Mouse (Mus musculus) telencephalon, adult 2 months (tissue): ENCODE data around the gene Pdlim4.
A peak's percentile ranks its signal among the peaks of the same experiment; 100 is the strongest.
"Not testable (repeated sequence)": the region's sequence is repeated elsewhere in the genome, so short reads cannot be mapped to it uniquely, and the experiment has no call there.

Experiments used
- DNase-seq: peaks from one replicate; pipeline ENCODE4 v3.0.0-alpha.2; 2011; ENCODE audit warnings: low read depth, low spot score

The Pdlim4 gene

DNA sequence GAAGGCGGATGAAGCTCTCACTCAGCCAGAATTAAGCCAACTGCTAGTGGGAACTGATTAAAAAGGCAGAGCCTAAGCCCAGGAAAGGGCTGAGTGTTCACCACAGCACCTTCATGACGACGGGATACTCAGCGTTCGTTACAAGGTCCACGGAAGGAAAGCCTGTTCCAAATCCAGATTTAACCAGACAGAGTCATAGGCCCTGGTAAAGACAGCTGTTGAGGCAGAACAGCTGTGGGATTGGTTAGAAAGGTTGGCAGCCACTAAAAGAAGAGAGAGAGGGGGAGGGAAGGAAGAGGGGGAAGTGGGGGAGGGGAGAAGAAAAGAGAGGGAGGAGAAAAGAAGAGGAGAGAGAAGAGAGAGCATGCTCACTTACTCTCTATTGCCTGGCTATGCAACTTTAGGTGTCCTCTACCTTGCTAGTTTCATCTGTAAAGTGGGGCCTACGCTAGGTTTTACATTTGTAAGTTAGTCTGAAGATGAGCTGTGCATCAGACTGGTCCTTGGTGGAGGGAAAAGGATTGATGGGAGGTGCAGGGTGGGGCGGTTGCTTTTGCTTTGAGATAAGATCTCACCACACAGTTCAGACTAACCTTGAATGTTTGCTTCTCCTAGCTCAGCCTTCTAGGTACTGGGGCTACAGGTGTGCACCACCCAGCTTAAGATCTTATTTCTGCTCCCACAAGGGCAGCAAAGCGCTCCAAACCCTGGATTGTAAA, 5.9 kb downstream of the Pdlim4 start:
- DNase-seq, result no peak

DNA sequence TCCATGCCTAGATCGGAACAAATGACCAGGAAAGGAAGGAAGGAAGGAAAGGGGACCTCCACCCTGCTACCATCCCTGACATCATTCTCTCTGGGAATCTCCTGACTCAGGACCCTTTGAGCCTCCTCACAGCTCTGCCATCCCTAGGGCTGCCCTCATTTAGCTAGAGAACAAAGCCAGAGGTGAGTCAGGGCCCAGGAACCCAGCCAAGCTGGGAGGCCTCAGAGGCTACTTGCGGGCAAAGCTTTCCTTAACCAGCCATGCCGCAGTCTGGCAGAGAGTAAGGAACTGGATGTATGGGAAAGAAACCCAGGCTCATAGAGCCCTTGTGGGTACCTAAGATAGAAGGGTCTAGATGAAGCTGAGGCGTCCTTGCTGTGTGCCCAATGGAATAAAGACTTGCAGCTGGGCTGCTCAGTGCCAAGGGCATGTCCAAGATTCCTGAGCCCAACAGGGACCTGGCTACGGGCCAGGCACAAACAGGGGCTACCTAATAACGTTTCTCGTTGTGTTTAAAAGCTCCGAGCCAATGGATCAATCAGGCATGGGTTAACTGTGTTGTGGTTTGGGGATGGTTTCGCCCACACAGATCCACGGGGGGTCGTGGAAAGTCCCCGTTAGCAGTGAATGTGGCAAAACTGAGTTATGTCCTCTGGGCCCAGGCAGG, 6.6 kb downstream of the Pdlim4 start:
- no peak for DNase-seq

- DNase-seq, result no peak
These were observed 8.5 kb downstream of the Pdlim4 start for GRCm38 (mm10) chr11:54060316-54060715.

- DNase-seq, result no peak
These were observed 9.3 kb downstream of the Pdlim4 start for GRCm38 (mm10) chr11:54059526-54059925.

- DNase-seq, result peak; percentile 26
These were observed 10.2 kb downstream of the Pdlim4 start for GRCm38 (mm10) chr11:54058643-54059042.

GRCm38 (mm10) chr11:54058056-54058617, 10.7 kb downstream of the Pdlim4 start:
- no peak for DNase-seq

GRCm38 (mm10) chr11:54057428-54057827, 11.4 kb downstream of the Pdlim4 start:
- DNase-seq, result no peak

DNA sequence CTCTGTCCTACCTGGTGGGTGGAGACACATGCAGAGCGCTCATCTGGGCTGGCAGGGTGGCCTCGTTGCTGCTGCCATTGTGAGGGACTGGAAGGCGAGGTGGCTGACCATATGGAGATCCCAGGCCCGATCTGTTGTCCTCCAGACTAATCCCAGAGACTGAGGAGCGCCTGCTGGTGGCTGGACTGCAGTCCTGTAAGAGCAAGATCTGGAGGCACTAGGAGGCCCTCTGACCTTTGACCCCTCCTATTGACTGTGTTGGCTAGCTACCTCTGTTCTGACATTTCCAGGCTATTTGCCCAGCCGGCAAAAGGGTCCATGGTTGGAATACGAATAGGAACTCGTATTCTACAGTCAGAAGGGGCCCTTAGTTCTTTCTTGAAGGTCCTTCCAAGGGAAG, 12.7 kb downstream of the Pdlim4 start:
- no peak for DNase-seq

- peak; percentile 53 for DNase-seq
These were observed 14.6 kb downstream of the Pdlim4 start for GRCm38 (mm10) chr11:54054257-54054656.

- no peak for DNase-seq
These were observed 15.7 kb downstream of the Pdlim4 start for GRCm38 (mm10) chr11:54053090-54053489.

DNA sequence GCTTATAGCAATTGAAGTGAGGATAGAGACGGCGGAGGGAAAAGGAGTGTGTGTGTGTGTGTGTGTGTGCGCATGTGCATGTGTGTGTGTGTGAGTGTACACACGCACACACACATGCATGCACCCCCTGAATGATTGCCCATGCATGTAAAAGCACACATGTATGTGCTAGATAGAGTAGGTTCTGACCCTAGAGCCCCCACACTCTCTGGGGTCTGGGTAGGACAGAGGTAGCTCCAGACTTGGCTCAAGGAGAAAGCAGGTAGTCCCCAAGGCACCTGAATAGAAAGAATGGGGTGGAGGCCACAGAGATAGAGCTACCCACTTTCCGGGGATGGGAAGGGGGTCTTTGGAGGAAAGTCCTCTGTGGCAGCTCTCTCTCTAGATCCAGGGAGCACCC, 16.7 kb downstream of the Pdlim4 start:
- no peak for DNase-seq

- no peak for DNase-seq
These were observed 17.7 kb downstream of the Pdlim4 start for GRCm38 (mm10) chr11:54051161-54051560.

DNA sequence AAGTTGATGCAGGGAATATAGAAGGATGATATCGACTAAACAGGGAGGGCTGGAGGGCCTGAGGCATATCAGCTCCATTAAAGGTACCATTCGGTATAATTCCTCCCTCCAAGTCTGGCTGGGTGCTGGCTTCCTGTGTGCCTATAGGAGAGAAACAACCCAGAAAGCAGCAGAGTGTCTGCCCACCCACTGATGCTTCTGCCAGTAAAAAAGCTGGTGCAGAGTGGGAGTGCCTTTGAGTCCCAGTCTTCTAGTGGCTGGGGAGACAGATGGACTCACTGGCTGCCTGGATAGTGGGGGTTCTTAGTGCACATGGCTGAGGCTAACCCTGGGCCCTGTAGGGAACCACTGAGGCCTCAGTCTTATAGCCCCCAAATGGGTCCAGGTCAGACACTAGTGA, 18.6 kb downstream of the Pdlim4 start:
- peak; percentile 79 for DNase-seq

DNA sequence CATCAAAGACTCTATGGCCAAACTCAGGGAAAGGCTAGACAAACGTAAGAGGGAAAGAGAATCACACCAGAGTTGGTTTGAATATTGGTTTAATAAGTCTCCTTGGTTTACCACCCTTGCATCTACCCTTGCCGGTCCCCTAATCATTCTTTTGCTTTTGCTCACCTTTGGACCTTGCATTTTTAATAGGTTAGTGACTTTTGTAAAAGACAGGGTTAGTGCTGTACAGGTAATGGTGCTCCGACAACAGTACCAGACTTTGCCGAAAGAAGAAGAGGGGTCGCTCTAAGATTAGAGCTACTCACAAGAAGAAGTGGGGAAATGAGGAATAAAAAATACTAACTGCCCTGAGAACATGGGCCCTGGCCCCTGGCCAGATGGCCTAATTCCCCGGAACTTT, 28.1 kb downstream of the Pdlim4 start:
- DNase-seq, result no peak

DNA sequence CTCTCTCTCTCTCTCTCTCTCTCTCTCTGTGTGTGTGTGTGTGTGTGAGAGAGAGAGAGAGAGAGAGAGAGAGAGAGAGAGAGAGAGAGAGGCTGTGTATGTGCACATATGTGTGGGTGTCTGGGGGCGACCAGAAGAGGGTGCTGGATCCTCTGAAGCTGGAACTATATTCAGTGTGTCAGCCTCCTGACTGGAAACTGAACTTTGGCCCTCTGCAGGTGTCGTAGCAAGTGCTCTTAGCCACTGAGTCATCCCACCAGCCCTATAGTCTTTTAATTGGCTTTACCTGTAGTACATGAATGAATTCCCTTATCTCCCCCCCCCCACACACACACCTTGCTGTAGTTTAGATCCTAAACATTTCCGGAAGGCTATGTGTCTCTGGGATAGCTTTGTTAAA, 35.9 kb downstream of the Pdlim4 start:
- DNase-seq, result not testable (repeated sequence)

DNA sequence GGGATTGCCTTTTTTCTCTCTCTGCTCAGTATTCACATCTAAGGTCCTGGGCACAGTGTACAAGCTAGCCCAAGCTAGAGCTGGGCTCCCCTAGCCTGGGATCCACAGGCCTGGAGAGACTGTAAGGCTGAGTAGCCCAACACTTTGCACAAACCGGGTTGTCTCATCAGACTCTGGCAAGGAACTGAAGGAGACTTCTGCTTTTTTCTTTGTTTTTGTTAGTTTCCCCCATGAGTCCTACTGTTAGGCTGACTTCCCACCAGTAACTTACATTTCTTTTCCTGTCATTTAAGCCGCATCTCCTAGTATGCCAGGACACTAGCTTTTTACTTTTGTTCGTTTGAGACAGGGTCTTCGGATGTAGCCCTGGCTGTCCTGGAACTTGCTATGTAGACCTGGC, 39.8 kb downstream of the Pdlim4 start:
- no peak for DNase-seq

DNA sequence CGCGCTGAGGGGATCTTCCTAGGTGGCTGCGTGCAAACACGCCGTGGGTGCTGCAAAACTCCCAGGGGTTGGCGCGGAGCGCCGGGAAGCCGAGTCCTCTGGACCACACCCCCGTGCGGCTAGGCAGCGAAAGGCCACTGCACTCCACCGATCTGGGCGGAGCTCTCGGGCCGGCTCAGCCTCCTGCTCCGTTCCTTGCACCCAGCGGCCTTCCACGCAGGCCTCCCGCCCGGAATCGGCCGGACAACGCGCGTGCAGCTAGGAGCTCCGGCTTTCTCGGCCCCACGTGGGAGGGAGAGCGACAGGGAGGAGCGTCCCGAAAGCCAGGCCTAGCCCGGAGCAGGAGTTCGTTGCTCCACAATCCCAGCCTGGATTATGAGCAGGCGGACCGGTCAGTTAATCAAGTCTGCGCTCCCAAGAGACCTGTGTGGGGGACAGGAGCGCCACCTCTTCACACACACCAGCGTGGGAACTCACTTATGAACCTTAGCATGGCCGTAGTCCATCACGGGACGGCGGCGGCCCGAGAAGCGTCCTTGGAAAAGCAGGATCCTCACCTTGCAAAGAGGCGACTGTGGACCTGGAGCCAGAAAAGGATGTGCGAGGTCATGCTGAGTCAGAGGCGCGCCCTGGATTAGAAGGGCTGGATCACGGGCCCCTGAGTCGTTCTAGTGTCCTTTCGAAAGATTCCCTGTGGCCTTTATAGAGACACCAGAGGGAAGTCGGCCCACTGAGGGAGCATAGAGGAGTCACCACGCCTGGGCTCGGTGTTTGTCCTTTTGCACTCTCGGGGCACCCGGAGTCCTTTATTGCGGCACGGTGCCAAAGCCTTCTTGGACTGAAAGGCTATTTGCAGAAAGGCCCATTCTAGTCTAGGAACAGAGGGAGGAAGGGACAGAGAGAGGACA, 40.5 kb downstream of the Pdlim4 start, which contains the start of gene Slc22a4:
Slc22a4 (minus strand) TSS at position 47 of the 908 bp plus-strand sequence.
- no peak for DNase-seq

GRCm38 (mm10) chr11:54027131-54028043, 41.4 kb downstream of the Pdlim4 start:
- no peak for DNase-seq

- no peak for DNase-seq
These were observed 42.2 kb downstream of the Pdlim4 start for GRCm38 (mm10) chr11:54026491-54027041.

DNA sequence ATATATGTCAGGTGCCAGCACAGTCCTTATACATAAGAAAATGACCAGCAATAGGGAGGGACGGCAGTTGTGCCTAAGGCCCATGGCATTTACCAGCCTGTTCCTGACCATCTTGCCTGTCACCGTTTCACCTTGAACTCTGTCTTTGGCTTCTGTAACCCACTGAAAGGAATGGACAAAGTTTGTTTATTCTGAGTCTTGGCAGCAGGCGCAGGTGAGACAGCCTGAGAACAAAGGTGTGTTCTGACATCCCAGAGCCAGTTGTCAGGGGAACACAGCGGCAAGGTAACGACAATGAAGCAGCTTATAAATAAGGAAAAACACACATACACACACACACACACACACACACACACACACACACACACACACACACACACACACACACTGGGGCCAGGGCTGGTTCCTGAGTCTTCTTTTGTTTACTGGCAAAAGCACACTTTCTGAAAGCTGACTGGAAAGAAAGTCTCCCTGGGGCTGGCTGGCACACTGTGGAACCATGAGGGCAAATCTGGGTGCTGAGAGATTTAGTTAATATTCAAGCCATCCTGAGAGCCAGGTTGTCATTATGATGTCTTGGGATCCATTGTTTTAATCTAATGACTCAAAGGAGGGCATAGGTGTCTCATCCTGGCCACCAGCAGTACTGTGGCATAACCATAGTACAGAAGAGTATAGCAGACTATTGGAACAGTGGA, 47.3 kb downstream of the Pdlim4 start:
- no peak for DNase-seq
